Mouse (Mus musculus) limb, embryonic 13.5 days (tissue): ENCODE data around the gene Gm10718. TPM values are rescaled to one million over a fixed set of nuclear protein-coding genes. Genes with fewer than 3 reads are reported as not detected.
"Not testable (repeated sequence)": the region's sequence is repeated elsewhere in the genome, so short reads cannot be mapped to it uniquely, and the experiment has no call there.

Experiments
- ATAC-seq: fragments of 200-750 bp; cut with Nextera tagmentation; 2 replicates; pipeline ENCODE4 v1.8.0; 2017; ENCODE audit warnings: low read depth, moderate number of reproducible peaks, moderate TSS enrichment; ENCODE audit not compliant: low FRiP score
- H3K27ac ChIP-seq: fragments of 300-500 bp; sonication (generic); 2 replicates; pipeline ENCODE4 v1.5.1; 2015; ENCODE audit warnings: inconsistent platforms, mild to moderate bottlenecking, moderate library complexity
- H3K27me3 ChIP-seq: fragments of 300-500 bp; sonication (generic); 2 replicates; pipeline ENCODE4 v1.6.1; 2015; ENCODE audit warnings: mild to moderate bottlenecking, inconsistent platforms
- H3K36me3 ChIP-seq: fragments of 300-500 bp; sonication (generic); 2 replicates; pipeline ENCODE4 v1.6.1; 2015; ENCODE audit warnings: inconsistent platforms, mild to moderate bottlenecking, moderate library complexity
- H3K4me1 ChIP-seq: fragments of 300-500 bp; sonication (generic); 2 replicates; pipeline ENCODE4 v1.6.1; 2015; ENCODE audit warnings: inconsistent platforms
- H3K4me2 ChIP-seq: fragments of 300-500 bp; sonication (generic); replicated peaks from 2 replicates; pipeline ENCODE4 v1.6.1; 2015; ENCODE audit warnings: inconsistent platforms, mild to moderate bottlenecking, moderate library complexity
- H3K4me3 ChIP-seq: fragments of 300-500 bp; sonication (generic); 2 replicates; pipeline ENCODE4 v1.5.1; 2015; ENCODE audit warnings: moderate library complexity, mild to moderate bottlenecking, inconsistent platforms
- H3K9ac ChIP-seq: fragments of 300-500 bp; sonication (generic); 2 replicates; pipeline ENCODE4 v1.6.1; 2015; ENCODE audit warnings: mild to moderate bottlenecking, inconsistent platforms
- H3K9me3 ChIP-seq: fragments of 300-500 bp; sonication (generic); 2 replicates; pipeline ENCODE4 v1.6.1; 2016; ENCODE audit warnings: inconsistent platforms
- WGBS: fragments of 180-500 bp; shearing (Covaris S2); methylation state at CpG from one replicate; pipeline ENCODE4 v1.1.7; 2015; 5-methylcytosine and 5-hydroxymethylcytosine counted together
- polyA plus RNA-seq: library from polyadenylated mRNA; unstranded; fragments of >200 nt; fragmentation: Nextera tagmentation; extraction: Ambion mirVana; gene quantifications from 2 replicates; pipeline ENCODE4 v1.2.1, GENCODE M21; 2015

Gene Gm10718
- polyA plus RNA-seq, 1 experiment from 2014 or later, result not detected

DNA sequence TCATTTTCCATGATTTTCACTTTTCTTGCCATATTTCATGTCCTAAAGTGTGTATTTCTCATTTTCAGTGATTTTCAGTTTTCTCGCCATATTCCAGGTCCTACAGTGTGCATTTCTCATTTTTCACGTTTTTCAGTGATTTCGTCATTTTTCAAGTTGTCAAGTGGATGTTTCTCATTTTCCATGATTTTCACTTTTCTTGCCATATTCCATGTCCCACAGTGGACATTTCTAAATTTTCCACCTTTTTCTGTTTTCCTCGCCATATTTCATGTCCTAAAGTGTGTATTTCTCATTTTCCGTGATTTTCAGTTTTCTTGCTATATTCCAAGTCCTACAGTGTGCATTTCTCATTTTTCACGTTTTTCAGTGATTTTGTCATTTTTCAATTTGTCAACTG, 7.5 kb upstream of the Gm10718 start:
- not testable (repeated sequence) for H3K27me3 ChIP-seq, H3K36me3 ChIP-seq, H3K4me3 ChIP-seq, H3K9ac ChIP-seq, H3K4me1 ChIP-seq, H3K9me3 ChIP-seq, ATAC-seq, H3K27ac ChIP-seq, H3K4me2 ChIP-seq
- WGBS, result 74% methylated on average over 6 of the region's 6 CpGs

DNA sequence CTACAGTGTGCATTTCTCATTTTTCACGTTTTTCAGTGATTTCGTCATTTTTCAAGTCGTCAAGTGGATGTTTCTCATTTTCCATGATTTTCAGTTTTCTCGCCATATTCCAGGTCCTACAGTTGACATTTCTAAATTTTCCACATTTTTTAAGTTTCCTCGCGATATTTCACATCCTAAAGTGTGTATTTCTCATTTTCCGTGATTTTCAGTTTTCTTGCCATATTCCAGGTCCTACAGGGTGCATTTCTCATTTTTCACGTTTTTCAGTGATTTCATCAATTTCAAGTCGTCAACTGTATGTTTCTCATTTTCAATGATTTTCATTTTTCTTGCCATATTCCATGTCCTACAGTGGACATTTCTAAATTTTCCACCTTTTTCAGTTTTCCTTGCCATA, 6.2 kb upstream of the Gm10718 start, which contains the start of gene Gm10719:
TSS of gene Gm10719 (plus strand) at position 301 of the 400 bp plus-strand sequence.
- 85% methylated on average over 1 of the region's 9 CpGs for WGBS
- not testable (repeated sequence) for ATAC-seq, H3K4me2 ChIP-seq, H3K27ac ChIP-seq, H3K9ac ChIP-seq, H3K27me3 ChIP-seq, H3K9me3 ChIP-seq, H3K4me1 ChIP-seq, H3K4me3 ChIP-seq, H3K36me3 ChIP-seq

DNA sequence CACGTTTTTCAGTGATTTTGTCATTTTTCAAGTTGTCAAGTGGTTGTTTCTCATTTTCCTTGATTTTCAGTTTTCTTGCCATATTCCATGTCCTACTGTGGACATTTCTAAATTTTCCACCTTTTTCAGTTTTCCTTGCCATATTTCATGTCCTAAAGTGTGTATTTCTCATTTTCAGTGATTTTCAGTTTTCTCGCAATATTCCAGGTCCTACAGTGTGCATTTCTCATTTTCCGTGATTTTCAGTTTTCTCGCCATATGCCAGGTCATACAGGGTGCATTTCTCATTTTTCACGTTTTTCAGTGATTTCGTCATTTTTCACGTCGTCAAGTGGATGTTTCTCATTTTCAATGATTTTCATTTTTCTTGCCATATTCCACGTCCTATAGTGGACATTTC, 4.4 kb upstream of the Gm10718 start:
- H3K36me3 ChIP-seq, ATAC-seq, H3K9me3 ChIP-seq, H3K4me2 ChIP-seq, H3K4me3 ChIP-seq, H3K9ac ChIP-seq, H3K4me1 ChIP-seq, H3K27ac ChIP-seq, H3K27me3 ChIP-seq: not testable (repeated sequence)
- 62% methylated on average over 9 of the region's 9 CpGs for WGBS

DNA sequence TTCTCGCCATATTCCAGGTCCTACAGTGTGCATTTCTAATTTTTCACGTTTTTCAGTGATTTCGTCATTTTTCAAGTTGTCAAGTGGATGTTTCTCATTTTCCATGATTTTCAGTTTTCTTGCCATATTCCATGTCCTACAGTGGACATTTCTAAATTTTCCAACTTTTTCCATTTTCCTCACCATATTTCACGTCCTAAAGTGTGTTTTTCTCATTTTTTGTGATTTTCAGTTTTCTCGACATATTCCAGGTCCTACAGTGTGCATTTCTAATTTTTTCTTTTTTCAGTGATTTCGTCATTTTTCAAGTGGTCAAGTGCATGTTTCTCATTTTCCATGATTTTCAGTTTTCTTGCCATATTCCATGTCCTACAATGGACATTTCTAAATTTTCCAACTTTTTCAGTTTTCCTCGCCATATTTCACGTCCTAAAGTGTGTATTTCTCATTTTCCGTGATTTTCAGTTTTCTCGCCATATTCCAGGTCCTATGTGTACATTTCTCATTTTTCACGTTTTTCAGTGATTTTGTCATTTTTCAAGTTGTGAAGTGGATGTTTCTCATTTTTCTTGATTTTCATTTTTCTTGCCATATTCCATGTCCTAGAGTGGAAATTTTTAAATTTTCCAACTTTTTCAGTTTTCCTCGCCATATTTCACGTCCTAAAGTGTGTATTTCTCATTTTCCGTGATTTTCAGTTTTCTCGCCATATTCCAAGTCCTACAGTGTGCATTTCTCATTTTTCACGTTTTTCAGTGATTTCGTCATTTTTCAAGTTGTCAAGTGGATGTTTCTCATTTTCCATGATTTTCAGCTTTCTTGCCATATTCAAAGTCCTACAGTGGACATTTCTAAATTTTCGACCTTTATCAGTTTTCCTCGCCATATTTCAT, 3.3 kb upstream of the Gm10718 start:
- H3K4me1 ChIP-seq, H3K4me2 ChIP-seq, H3K36me3 ChIP-seq, H3K9me3 ChIP-seq, H3K9ac ChIP-seq, H3K4me3 ChIP-seq, H3K27ac ChIP-seq, H3K27me3 ChIP-seq: not testable (repeated sequence)
- WGBS, result 75% methylated on average over 17 of the region's 19 CpGs
- peak; percentile 64; the same call in 1 of the 2 replicates for ATAC-seq

DNA sequence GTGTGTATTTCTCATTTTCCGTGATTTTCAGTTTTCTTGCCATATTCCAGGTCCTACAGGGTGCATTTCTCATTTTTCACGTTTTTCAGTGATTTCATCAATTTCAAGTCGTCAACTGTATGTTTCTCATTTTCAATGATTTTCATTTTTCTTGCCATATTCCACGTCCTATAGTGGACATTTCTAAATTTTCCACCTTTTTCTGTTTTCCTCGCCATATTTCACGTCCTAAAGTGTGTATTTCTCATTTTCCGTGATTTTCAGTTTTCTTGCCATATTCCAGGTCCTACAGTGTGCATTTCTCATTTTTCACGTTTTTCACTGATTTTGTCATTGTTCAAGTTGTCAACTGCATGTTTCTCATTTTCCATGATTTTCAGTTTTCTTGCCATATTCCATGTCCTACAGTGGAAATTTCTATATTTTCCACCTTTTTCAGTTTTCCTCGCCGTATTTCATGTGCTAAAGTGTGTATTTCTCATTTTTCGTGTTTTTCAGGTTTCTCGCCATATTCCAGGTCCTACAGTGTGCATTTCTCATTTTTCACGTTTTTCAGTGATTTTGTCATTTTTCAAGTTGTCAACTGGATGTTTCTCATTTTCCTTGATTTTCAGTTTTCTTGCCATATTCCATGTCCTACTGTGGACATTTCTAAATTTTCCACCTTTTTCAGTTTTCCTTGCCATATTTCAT, 885 bp upstream of the Gm10718 start:
- not testable (repeated sequence) for H3K9ac ChIP-seq, H3K9me3 ChIP-seq, H3K27me3 ChIP-seq, ATAC-seq, H3K4me2 ChIP-seq, H3K27ac ChIP-seq, H3K36me3 ChIP-seq, H3K4me1 ChIP-seq, H3K4me3 ChIP-seq
- 76% methylated on average over 11 of the region's 13 CpGs for WGBS

DNA sequence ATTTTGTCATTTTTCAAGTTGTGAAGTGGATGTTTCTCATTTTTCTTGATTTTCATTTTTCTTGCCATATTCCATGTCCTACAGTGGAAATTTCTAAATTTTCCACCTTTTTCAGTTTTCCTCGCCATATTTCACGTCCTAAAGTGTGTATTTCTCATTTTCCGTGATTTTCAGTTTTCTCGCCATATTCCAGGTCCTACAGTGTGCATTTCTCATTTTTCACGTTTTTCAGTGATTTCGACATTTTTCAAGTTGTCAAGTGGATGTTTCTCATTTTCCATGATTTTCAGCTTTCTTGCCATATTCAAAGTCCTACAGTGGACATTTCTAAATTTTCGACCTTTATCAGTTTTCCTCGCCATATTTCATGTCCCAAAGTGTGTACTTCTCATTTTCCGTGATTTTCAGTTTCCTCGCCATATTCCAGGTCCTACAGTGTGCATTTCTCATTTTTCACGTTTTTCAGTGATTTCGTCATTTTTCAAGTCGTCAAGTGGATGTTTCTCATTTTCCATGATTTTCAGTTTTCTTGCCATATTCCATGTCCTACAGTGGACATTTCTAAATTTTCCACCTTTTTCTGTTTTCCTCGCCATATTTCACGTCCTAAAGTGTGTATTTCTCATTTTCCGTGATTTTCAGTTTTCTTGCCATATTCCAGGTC, 770 bp downstream of the Gm10718 start:
- ATAC-seq, H3K4me3 ChIP-seq, H3K9me3 ChIP-seq, H3K27me3 ChIP-seq, H3K27ac ChIP-seq, H3K36me3 ChIP-seq, H3K4me2 ChIP-seq, H3K9ac ChIP-seq, H3K4me1 ChIP-seq: not testable (repeated sequence)
- WGBS, result 75% methylated on average over 16 of the region's 16 CpGs

DNA sequence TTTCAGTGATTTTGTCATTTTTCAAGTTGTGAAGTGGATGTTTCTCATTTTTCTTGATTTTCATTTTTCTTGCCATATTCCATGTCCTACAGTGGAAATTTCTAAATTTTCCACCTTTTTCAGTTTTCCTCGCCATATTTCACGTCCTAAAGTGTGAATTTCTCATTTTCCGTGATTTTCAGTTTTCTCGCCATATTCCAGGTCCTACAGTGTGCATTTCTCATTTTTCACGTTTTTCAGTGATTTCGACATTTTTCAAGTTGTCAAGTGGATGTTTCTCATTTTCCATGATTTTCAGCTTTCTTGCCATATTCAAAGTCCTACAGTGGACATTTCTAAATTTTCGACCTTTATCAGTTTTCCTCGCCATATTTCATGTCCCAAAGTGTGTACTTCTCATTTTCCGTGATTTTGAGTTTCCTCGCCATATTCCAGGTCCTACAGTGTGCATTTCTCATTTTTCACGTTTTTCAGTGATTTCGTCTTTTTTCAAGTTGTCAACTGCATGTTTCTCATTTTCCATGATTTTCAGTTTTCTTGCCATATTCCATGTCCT, 1.6 kb downstream of the Gm10718 start, which contains the start of gene Gm10717:
TSS of gene Gm10717 (plus strand) at position 506 of the 556 bp plus-strand sequence.
- not testable (repeated sequence) for H3K9me3 ChIP-seq, H3K4me3 ChIP-seq, H3K27me3 ChIP-seq, ATAC-seq, H3K36me3 ChIP-seq, H3K27ac ChIP-seq, H3K9ac ChIP-seq, H3K4me2 ChIP-seq, H3K4me1 ChIP-seq
- WGBS, result 70% methylated on average over 12 of the region's 12 CpGs

DNA sequence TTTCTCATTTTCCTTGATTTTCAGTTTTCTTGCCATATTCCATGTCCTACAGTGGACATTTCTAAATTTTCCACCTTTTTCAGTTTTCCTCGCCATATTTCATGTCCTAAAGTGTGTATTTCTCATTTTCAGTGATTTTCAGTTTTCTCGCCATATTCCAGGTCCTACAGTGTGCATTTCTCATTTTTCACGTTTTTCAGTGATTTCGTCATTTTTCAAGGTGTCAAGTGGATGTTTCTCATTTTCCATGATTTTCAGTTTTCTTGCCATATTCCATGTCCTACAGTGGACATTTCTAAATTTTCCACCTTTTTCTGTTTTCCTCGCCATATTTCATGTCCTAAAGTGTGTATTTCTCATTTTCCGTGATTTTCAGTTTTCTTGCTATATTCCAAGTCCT, 2.3 kb downstream of the Gm10718 start:
- H3K27me3 ChIP-seq, H3K4me3 ChIP-seq, H3K9ac ChIP-seq, H3K36me3 ChIP-seq, H3K9me3 ChIP-seq, ATAC-seq, H3K4me1 ChIP-seq, H3K27ac ChIP-seq, H3K4me2 ChIP-seq: not testable (repeated sequence)
- WGBS, result 72% methylated on average over 5 of the region's 6 CpGs

DNA sequence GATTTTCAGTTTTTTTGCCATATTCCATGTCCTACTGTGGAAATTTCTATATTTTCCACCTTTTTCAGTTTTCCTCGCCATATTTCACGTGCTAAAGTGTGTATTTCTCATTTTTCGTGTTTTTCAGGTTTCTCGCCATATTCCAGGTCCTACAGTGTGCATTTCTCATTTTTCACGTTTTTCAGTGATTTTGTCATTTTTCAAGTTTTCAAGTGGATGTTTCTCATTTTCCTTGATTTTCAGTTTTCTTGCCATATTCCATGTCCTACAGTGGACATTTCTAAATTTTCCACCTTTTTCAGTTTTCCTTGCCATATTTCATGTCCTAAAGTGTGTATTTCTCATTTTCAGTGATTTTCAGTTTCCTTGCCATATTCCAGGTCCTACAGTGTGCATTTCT, 2.8 kb downstream of the Gm10718 start:
- H3K9ac ChIP-seq, ATAC-seq, H3K4me2 ChIP-seq, H3K27me3 ChIP-seq, H3K9me3 ChIP-seq, H3K36me3 ChIP-seq, H3K4me3 ChIP-seq, H3K27ac ChIP-seq, H3K4me1 ChIP-seq: not testable (repeated sequence)
- WGBS, result 73% methylated on average over 5 of the region's 5 CpGs

DNA sequence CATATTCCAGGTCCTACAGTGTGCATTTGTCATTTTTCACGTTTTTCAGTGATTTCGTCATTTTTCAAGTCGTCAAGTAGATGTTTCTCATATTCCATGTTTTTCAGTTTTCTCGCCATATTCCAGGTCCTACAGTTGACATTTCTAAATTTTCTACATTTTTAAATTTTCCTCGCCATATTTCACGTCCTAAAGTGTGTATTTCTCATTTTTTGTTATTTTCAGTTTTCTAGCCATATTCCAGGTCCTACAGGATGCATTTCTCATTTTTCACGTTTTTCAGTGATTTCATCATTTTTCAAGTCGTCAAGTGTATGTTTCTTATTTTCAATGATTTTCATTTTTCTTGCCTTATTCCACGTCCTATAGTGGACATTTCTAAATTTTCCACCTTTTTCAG, 3.4 kb downstream of the Gm10718 start:
- H3K9ac ChIP-seq, H3K4me1 ChIP-seq, H3K9me3 ChIP-seq, H3K27me3 ChIP-seq, H3K4me3 ChIP-seq, H3K36me3 ChIP-seq, H3K27ac ChIP-seq, H3K4me2 ChIP-seq, ATAC-seq: not testable (repeated sequence)
- WGBS, result 66% methylated on average over 9 of the region's 9 CpGs

DNA sequence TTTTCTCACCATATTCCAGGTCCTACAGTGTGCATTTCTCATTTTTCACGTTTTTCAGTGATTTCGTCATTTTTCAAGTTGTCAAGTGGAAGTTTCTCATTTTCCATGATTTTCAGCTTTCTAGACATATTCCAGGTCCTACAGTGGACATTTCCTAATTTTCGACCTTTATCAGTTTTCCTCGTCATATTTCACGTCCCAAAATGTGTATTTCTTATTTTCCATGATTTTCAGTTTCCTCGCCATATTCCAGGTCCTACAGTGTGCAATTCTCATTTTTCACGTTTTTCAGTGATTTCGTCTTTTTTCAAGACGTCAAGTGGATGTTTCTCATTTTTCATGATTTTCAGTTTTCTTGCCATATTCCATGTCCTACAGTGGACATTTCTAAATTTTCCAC, 3.9 kb downstream of the Gm10718 start:
- not testable (repeated sequence) for H3K36me3 ChIP-seq, H3K4me3 ChIP-seq, H3K4me2 ChIP-seq, H3K9ac ChIP-seq, ATAC-seq, H3K4me1 ChIP-seq, H3K27ac ChIP-seq, H3K27me3 ChIP-seq, H3K9me3 ChIP-seq
- 70% methylated on average over 9 of the region's 9 CpGs for WGBS
